Mouse (Mus musculus): ENCODE data around the gene Slc16a4. TPM values are rescaled to one million over a fixed set of nuclear protein-coding genes. Genes with fewer than 3 reads are reported as not detected.
"Not testable (repeated sequence)": the region's sequence is repeated elsewhere in the genome, so short reads cannot be mapped to it uniquely, and the experiment has no call there.

Slc16a4 gene
- polyA plus RNA-seq, 1 experiment, result 0.20 TPM

- Histone ChIP-seq H3K79me2 (ENCODE audit: control insufficient read depth, insufficient read depth) (no peaks in the 10 kb centered on the region), H3K4me3 (ENCODE audit: insufficient read depth, poor library complexity, severe bottlenecking) (no peak overlapping the region), H3ac (ENCODE audit: control insufficient read depth, insufficient read length, low read depth) (no peak overlapping the region), H3K36me3 (ENCODE audit: control insufficient read depth, insufficient read depth) (peaks cover 9% of the 10 kb centered on the region), H3K27me3 (ENCODE audit: control insufficient read depth, insufficient read depth, insufficient read length) (no peaks in the 10 kb centered on the region), H3K79me3 (ENCODE audit: low read depth) (no peaks in the 10 kb centered on the region)
- TF ChIP-seq MYOD1 (IDR thresholded peaks at IDR 0.05; ENCODE audit: control insufficient read depth, insufficient read length, low read depth) (no peak), CEBPB (IDR thresholded peaks at IDR 0.05; ENCODE audit: low read depth) (no peak), MYOG (IDR thresholded peaks at IDR 0.05; ENCODE audit: control insufficient read depth, extremely low read depth, insufficient read length) (no peak), USF1 (IDR thresholded peaks at IDR 0.05; ENCODE audit: low read depth) (no peak), FOSL1 (IDR thresholded peaks at IDR 0.05; ENCODE audit: insufficient read depth, low read length, poor library complexity, severe bottlenecking) (no peak), MAX (IDR thresholded peaks at IDR 0.05) (no peak), CTCF (IDR thresholded peaks at IDR 0.05; ENCODE audit: control insufficient read depth, insufficient read depth, insufficient read length) (no peak)
These were observed 4.8 kb downstream of the Slc16a4 start for GRCm38 (mm10) chr3:107295672-107296360.

DNA sequence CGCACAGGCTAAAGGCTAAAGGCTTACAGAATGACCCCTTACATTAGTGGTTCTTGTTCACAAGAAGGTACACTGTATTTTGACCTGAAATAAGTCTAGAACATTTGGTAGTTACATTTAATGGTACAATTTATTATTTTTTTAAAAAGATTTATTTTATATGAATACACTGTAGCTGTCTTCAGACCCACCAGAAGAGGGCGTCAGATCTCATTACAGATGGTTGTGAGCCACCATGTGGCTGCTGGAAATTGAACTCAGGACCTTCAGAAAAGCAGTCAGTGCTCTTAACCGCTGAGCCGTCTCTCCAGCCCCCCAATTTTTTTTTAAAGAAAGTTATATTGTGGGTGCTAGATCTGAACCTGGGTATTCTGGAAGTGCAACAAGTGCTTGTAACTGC lies 5.9 kb downstream of the Slc16a4 start:
- peaks cover 17% of the 10 kb centered on the region for H3K36me3 ChIP-seq (ENCODE audit: control insufficient read depth, insufficient read depth)
- H3K4me3 ChIP-seq (ENCODE audit: insufficient read depth, poor library complexity, severe bottlenecking); H3ac ChIP-seq (ENCODE audit: control insufficient read depth, insufficient read length, low read depth); H3K27me3 ChIP-seq (ENCODE audit: control insufficient read depth, insufficient read depth, insufficient read length); H3K79me2 ChIP-seq (ENCODE audit: control insufficient read depth, insufficient read depth); H3K79me3 ChIP-seq (ENCODE audit: low read depth): not testable (repeated sequence)

DNA sequence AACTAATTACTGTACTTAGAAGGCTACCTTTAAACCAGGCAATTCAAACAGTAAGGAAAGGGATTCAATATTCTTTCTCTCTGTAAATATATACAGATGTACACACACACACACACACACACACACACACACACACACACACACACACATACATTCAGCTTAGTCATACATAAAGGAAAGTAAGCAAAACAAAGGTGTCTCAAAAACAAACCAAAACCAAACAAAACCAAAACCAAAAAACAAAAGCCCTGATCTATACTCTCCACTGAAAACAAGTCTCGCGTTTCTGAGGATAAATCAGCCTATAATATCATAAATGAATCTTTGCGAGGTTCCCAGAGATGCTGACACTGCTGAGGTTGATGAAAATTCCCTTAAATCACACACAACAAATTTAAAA lies 26.3 kb downstream of the Slc16a4 start:
- Histone ChIP-seq H3K79me2 (ENCODE audit: control insufficient read depth, insufficient read depth) (peaks cover 100% of the 10 kb centered on the region), H3K79me3 (ENCODE audit: low read depth) (peaks cover 93% of the 10 kb centered on the region), H3K36me3 (ENCODE audit: control insufficient read depth, insufficient read depth) (peaks cover 52% of the 10 kb centered on the region), H3K27me3 (ENCODE audit: control insufficient read depth, insufficient read depth, insufficient read length) (no peaks in the 10 kb centered on the region), H3K4me3 (ENCODE audit: insufficient read depth, poor library complexity, severe bottlenecking) (no peak overlapping the region), H3ac (ENCODE audit: control insufficient read depth, insufficient read length, low read depth) (no peak overlapping the region)
- TF ChIP-seq USF1 (IDR thresholded peaks at IDR 0.05; ENCODE audit: low read depth), result no peak
- TF ChIP-seq FOSL1 (IDR thresholded peaks at IDR 0.05; ENCODE audit: insufficient read depth, low read length, poor library complexity, severe bottlenecking), result no peak
- TF ChIP-seq MAX (IDR thresholded peaks at IDR 0.05), result no peak
- TF ChIP-seq CEBPB (IDR thresholded peaks at IDR 0.05; ENCODE audit: low read depth), result no peak
- no peak for TF ChIP-seq MYOG (IDR thresholded peaks at IDR 0.05; ENCODE audit: control insufficient read depth, extremely low read depth, insufficient read length)
- no peak for TF ChIP-seq CTCF (IDR thresholded peaks at IDR 0.05; ENCODE audit: control insufficient read depth, insufficient read depth, insufficient read length)
- no peak for TF ChIP-seq MYOD1 (IDR thresholded peaks at IDR 0.05; ENCODE audit: control insufficient read depth, insufficient read length, low read depth)

DNA sequence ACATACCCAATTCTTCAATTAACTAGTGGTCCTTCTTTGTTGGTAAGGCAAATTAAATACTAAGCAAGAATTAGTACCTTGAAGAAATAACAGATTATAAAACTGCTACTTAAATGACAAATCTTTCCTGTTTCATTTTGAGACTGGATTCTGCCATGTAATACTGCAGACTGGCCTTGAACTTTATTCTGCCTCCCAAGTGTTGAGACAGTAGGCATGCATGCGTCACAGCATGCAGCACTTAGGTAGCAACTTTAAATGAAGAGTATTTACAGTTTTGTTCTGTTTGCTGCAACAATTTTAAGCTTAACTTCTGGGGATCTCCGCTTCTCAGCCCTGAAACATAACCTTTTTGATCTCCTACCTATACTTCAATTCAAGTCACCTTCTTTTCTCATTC lies 30.1 kb downstream of the Slc16a4 start:
- H3K4me3 ChIP-seq (ENCODE audit: insufficient read depth, poor library complexity, severe bottlenecking), result no peak overlapping the region
- H3K79me3 ChIP-seq (ENCODE audit: low read depth), result peaks cover 94% of the 10 kb centered on the region
- no peaks in the 10 kb centered on the region for H3K27me3 ChIP-seq (ENCODE audit: control insufficient read depth, insufficient read depth, insufficient read length)
- TF ChIP-seq CEBPB (IDR thresholded peaks at IDR 0.05; ENCODE audit: low read depth) (no peak), MYOD1 (IDR thresholded peaks at IDR 0.05; ENCODE audit: control insufficient read depth, insufficient read length, low read depth) (no peak), MYOG (IDR thresholded peaks at IDR 0.05; ENCODE audit: control insufficient read depth, extremely low read depth, insufficient read length) (no peak)
- H3K79me2 ChIP-seq (ENCODE audit: control insufficient read depth, insufficient read depth), result peaks cover 100% of the 10 kb centered on the region
- no peak overlapping the region for H3ac ChIP-seq (ENCODE audit: control insufficient read depth, insufficient read length, low read depth)
- peaks cover 70% of the 10 kb centered on the region for H3K36me3 ChIP-seq (ENCODE audit: control insufficient read depth, insufficient read depth)

GRCm38 (mm10) chr3:107321776-107322175 lies 30.7 kb downstream of the Slc16a4 start:
- Histone ChIP-seq H3ac (ENCODE audit: control insufficient read depth, insufficient read length, low read depth) (no peak overlapping the region), H3K79me3 (ENCODE audit: low read depth) (peaks cover 95% of the 10 kb centered on the region), H3K27me3 (ENCODE audit: control insufficient read depth, insufficient read depth, insufficient read length) (no peaks in the 10 kb centered on the region), H3K4me3 (ENCODE audit: insufficient read depth, poor library complexity, severe bottlenecking) (no peak overlapping the region), H3K36me3 (ENCODE audit: control insufficient read depth, insufficient read depth) (peaks cover 71% of the 10 kb centered on the region), H3K79me2 (ENCODE audit: control insufficient read depth, insufficient read depth) (peaks cover 100% of the 10 kb centered on the region)
- TF ChIP-seq MYOD1 (IDR thresholded peaks at IDR 0.05; ENCODE audit: control insufficient read depth, insufficient read length, low read depth) (no peak), MYOG (IDR thresholded peaks at IDR 0.05; ENCODE audit: control insufficient read depth, extremely low read depth, insufficient read length) (no peak)

- peaks cover 100% of the 10 kb centered on the region for H3K79me2 ChIP-seq (ENCODE audit: control insufficient read depth, insufficient read depth)
- H3ac ChIP-seq (ENCODE audit: control insufficient read depth, insufficient read length, low read depth), result no peak overlapping the region
- H3K27me3 ChIP-seq (ENCODE audit: control insufficient read depth, insufficient read depth, insufficient read length), result no peaks in the 10 kb centered on the region
- H3K36me3 ChIP-seq (ENCODE audit: control insufficient read depth, insufficient read depth), result peaks cover 93% of the 10 kb centered on the region
- no peak for TF ChIP-seq FOSL1 (IDR thresholded peaks at IDR 0.05; ENCODE audit: insufficient read depth, low read length, poor library complexity, severe bottlenecking)
- no peak for TF ChIP-seq MYOD1 (IDR thresholded peaks at IDR 0.05; ENCODE audit: control insufficient read depth, insufficient read length, low read depth)
- no peak for TF ChIP-seq MYOG (IDR thresholded peaks at IDR 0.05; ENCODE audit: control insufficient read depth, extremely low read depth, insufficient read length)
- no peak for TF ChIP-seq USF1 (IDR thresholded peaks at IDR 0.05; ENCODE audit: low read depth)
- no peak for TF ChIP-seq CEBPB (IDR thresholded peaks at IDR 0.05; ENCODE audit: low read depth)
- no peak for TF ChIP-seq MAX (IDR thresholded peaks at IDR 0.05)
- no peak for TF ChIP-seq CTCF (IDR thresholded peaks at IDR 0.05; ENCODE audit: control insufficient read depth, insufficient read depth, insufficient read length)
- H3K79me3 ChIP-seq (ENCODE audit: low read depth), result peaks cover 98% of the 10 kb centered on the region
- no peak overlapping the region for H3K4me3 ChIP-seq (ENCODE audit: insufficient read depth, poor library complexity, severe bottlenecking)
These were observed 35.4 kb downstream of the Slc16a4 start for GRCm38 (mm10) chr3:107326442-107326841.
